Mouse (Mus musculus) MN1 (cell line): Measurements from ENCODE around the gene Sox8.
A peak's percentile ranks its signal among the peaks of the same experiment; 100 is the strongest.

Experiments used
- DNase-seq: peaks from one replicate; pipeline ENCODE4 v3.0.0-alpha.2; 2016; ENCODE audit warnings: low spot score

Sox8 gene

GRCm38 (mm10) chr17:25579332-25580047 is 9.0 kb upstream of the Sox8 start:
- peak; percentile 25 for DNase-seq

- peak; percentile 96 for DNase-seq
Observed at GRCm38 (mm10) chr17:25578920-25579319, 8.4 kb upstream of the Sox8 start, which contains the start of gene Lmf1. TSS of gene Lmf1 (plus strand) at chr17:25579085.

- DNase-seq, result no peak
Observed at GRCm38 (mm10) chr17:25577702-25578101, 7.2 kb upstream of the Sox8 start.

GRCm38 (mm10) chr17:25577263-25577662 is 6.8 kb upstream of the Sox8 start:
- DNase-seq, result no peak

- DNase-seq, result no peak
Observed at GRCm38 (mm10) chr17:25576034-25576433, 5.5 kb upstream of the Sox8 start.

- no peak for DNase-seq
Observed at GRCm38 (mm10) chr17:25575208-25575971, 4.9 kb upstream of the Sox8 start.

- peak; percentile 44 for DNase-seq
Observed at GRCm38 (mm10) chr17:25571453-25571820, 951 bp upstream of the Sox8 start.

- DNase-seq, result peak; percentile 45
Observed at GRCm38 (mm10) chr17:25569833-25570647, 446 bp downstream of the Sox8 start.

- no peak for DNase-seq
Observed at GRCm38 (mm10) chr17:25568880-25569279, 1.6 kb downstream of the Sox8 start.

- DNase-seq, result no peak
Observed at GRCm38 (mm10) chr17:25568206-25568605, 2.3 kb downstream of the Sox8 start.

GRCm38 (mm10) chr17:25567745-25568144 is 2.7 kb downstream of the Sox8 start:
- peak; percentile 80 for DNase-seq

- no peak for DNase-seq
Observed at GRCm38 (mm10) chr17:25567261-25567660, 3.2 kb downstream of the Sox8 start.

GRCm38 (mm10) chr17:25565860-25566600 is 4.5 kb downstream of the Sox8 start:
- DNase-seq, result peak; percentile 32

GRCm38 (mm10) chr17:25565244-25565643 is 5.2 kb downstream of the Sox8 start:
- DNase-seq, result peak; percentile 98

GRCm38 (mm10) chr17:25564481-25564880 is 6.0 kb downstream of the Sox8 start:
- no peak for DNase-seq

- DNase-seq, result peak; percentile 78
Observed at GRCm38 (mm10) chr17:25561223-25562028, 9.1 kb downstream of the Sox8 start.

- DNase-seq, result peak; percentile 86
Observed at GRCm38 (mm10) chr17:25560554-25561222, 9.8 kb downstream of the Sox8 start.

- DNase-seq, result peak; percentile 69
Observed at GRCm38 (mm10) chr17:25559634-25560033, 10.9 kb downstream of the Sox8 start.

GRCm38 (mm10) chr17:25556630-25557354 is 13.7 kb downstream of the Sox8 start:
- peak; percentile 54 for DNase-seq
